Mouse (Mus musculus): Measurements from ENCODE around the gene Wdr60. TPM values are rescaled to one million over a fixed set of nuclear protein-coding genes. Genes with fewer than 3 reads are reported as not detected.
"Not testable (repeated sequence)": the region's sequence is repeated elsewhere in the genome, so short reads cannot be mapped to it uniquely, and the experiment has no call there.

Gene Wdr60
- polyA plus RNA-seq, 1 experiment from 2014 or later = 9.3 TPM

DNA sequence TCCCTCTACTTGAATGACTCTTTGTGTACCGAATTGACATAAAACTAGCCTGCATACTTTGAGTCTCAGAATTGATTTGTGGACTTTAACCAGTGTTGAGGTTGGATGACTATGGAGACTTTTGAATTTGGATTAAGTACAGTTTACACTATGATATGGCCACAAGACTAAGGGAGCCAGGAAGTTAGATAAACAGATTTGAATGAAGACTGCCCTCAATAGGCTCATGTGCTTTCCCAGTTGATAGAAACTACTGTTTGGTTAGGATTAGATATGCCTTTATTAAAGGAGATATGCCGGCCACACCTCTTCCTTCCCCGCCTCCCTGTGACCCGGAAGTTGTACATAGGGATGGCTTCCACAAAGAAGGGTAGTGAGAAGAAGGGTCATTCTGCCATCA lies 12.8 kb upstream of the Wdr60 start:
- no peak overlapping the region for H3K4me3 ChIP-seq (ENCODE audit: low read depth, low read length)
- peaks cover 8% of the 10 kb centered on the region for H3K27me3 ChIP-seq (ENCODE audit: control insufficient read depth, insufficient read depth, low read length)
- no peaks in the 10 kb centered on the region for H3K4me1 ChIP-seq (ENCODE audit: control insufficient read depth, insufficient read depth, low read length)
- H3K9ac ChIP-seq (ENCODE audit: low read depth, low read length) = no peak overlapping the region
- no peaks in the 10 kb centered on the region for H3K9me3 ChIP-seq (replicated peaks; ENCODE audit: control insufficient read depth, low read length)
- H3K4me2 ChIP-seq = no peak overlapping the region
- ATAC-seq (replicated peaks; ENCODE audit: insufficient number of reproducible peaks, low FRiP score, low TSS enrichment) = no peak
- WGBS (ENCODE audit: insufficient replicate concordance) = 87% methylated on average over 4 of the region's 4 CpGs
- no peaks in the 10 kb centered on the region for H3K36me3 ChIP-seq (ENCODE audit: control insufficient read depth, insufficient read depth, low read length)
- no peak overlapping the region for H3K27ac ChIP-seq (ENCODE audit: low read depth, low read length)

DNA sequence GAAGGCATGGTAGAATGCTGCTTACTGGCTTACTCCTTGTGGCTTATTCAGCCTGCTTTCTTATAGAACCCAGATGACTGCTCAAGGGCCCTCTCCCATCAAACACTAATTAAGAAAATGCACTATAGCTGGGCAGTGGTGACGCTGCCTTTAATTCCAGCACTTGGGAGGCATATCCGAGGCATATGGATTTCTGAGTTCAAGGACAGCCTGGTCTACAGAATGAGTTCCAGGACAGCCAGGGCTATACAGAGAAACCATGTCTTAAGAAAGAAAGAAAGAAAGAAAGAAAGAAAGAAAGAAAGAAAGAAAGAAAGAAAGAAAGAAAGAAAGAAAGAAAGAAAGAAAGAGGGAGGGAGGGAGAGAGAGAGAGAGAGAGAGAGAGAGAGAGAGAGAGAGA lies 12.3 kb upstream of the Wdr60 start, which contains the start of gene Gm11027:
Gm11027 (plus strand) TSS at position 301 of the 400 bp plus-strand sequence.
- not testable (repeated sequence) for H3K9ac ChIP-seq (ENCODE audit: low read depth, low read length); H3K27ac ChIP-seq (ENCODE audit: low read depth, low read length); H3K9me3 ChIP-seq (replicated peaks; ENCODE audit: control insufficient read depth, low read length); H3K36me3 ChIP-seq (ENCODE audit: control insufficient read depth, insufficient read depth, low read length); H3K4me1 ChIP-seq (ENCODE audit: control insufficient read depth, insufficient read depth, low read length); ATAC-seq (replicated peaks; ENCODE audit: insufficient number of reproducible peaks, low FRiP score, low TSS enrichment); H3K4me2 ChIP-seq; H3K4me3 ChIP-seq (ENCODE audit: low read depth, low read length); H3K27me3 ChIP-seq (ENCODE audit: control insufficient read depth, insufficient read depth, low read length)
- 62% methylated on average over 2 of the region's 2 CpGs for WGBS (ENCODE audit: insufficient replicate concordance)

DNA sequence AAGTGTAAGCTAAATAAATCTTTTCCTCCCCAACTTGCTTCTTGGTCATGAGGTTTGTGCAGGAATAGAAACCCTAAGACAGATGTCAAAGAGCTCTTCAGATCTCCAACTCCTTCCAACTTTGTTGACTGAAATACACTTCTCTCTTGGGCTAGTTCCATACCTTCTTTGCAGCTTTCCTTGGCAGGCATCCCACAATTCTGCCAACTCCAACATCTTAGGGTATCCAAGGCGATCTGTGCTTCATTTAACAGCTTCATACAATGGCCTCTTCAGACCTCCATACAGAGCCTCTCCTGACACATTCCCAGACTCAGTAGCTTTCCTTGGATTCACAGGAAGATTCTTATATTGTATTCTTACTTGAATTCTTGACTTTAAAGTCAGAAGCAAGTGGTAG lies 10.9 kb upstream of the Wdr60 start:
- ATAC-seq (replicated peaks; ENCODE audit: insufficient number of reproducible peaks, low FRiP score, low TSS enrichment) = no peak
- WGBS (ENCODE audit: insufficient replicate concordance) = 57% methylated on average over 1 of the region's 1 CpGs
- Histone ChIP-seq H3K4me2 (no peak overlapping the region), H3K4me1 (ENCODE audit: control insufficient read depth, insufficient read depth, low read length) (no peaks in the 10 kb centered on the region), H3K27me3 (ENCODE audit: control insufficient read depth, insufficient read depth, low read length) (peaks cover 10% of the 10 kb centered on the region), H3K27ac (ENCODE audit: low read depth, low read length) (no peak overlapping the region), H3K36me3 (ENCODE audit: control insufficient read depth, insufficient read depth, low read length) (no peaks in the 10 kb centered on the region), H3K9me3 (replicated peaks; ENCODE audit: control insufficient read depth, low read length) (no peaks in the 10 kb centered on the region), H3K4me3 (ENCODE audit: low read depth, low read length) (no peak overlapping the region), H3K9ac (ENCODE audit: low read depth, low read length) (no peak overlapping the region)

DNA sequence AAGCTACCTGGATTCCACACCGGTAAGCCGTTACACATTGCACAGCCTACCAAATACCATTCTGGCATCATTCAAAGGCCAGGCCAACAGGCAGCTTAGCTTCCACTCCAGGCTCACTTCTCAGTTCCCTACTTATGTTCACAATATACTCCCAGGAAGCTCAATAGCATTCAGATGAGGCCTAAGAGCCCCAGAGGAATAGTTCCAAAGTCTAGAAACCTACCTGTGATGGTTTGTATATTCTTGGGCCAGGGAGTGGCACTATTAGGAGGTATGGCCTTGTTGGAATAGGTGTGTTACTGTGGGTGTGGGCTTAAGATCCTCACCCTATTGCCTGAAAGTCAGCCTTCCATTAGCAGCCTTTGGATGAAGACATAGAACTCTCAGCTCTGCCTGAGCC lies 8.2 kb upstream of the Wdr60 start:
- Histone ChIP-seq H3K4me1 (ENCODE audit: control insufficient read depth, insufficient read depth, low read length) (no peaks in the 10 kb centered on the region), H3K27me3 (ENCODE audit: control insufficient read depth, insufficient read depth, low read length) (peaks cover 22% of the 10 kb centered on the region), H3K9me3 (replicated peaks; ENCODE audit: control insufficient read depth, low read length) (no peaks in the 10 kb centered on the region), H3K4me2 (no peak overlapping the region), H3K9ac (ENCODE audit: low read depth, low read length) (no peak overlapping the region), H3K4me3 (ENCODE audit: low read depth, low read length) (no peak overlapping the region), H3K36me3 (ENCODE audit: control insufficient read depth, insufficient read depth, low read length) (no peaks in the 10 kb centered on the region), H3K27ac (ENCODE audit: low read depth, low read length) (no peak overlapping the region)
- ATAC-seq (replicated peaks; ENCODE audit: insufficient number of reproducible peaks, low FRiP score, low TSS enrichment) = no peak
- WGBS (ENCODE audit: insufficient replicate concordance) = 92% methylated on average over 2 of the region's 2 CpGs

DNA sequence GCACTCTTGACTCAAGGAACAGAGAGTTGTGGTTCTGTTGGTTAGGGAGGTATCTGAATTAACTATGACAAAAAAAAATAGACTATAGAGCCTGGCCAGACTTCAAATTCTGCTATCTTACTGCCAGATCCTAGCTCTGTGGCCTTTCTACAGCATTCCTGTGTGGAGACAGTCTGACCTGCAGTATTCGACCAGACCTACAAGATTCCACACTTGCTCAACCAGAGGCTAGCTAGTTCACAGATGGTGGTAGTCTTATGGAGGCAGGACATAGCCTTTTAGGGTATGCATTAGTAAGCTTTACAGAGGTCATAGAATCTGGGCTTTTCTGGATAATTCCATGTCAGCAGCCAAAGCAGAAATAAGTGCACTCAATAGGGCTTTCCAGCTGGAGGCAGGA lies 7.7 kb upstream of the Wdr60 start:
- Histone ChIP-seq H3K9ac (ENCODE audit: low read depth, low read length) (no peak overlapping the region), H3K27ac (ENCODE audit: low read depth, low read length) (no peak overlapping the region), H3K4me3 (ENCODE audit: low read depth, low read length) (no peak overlapping the region), H3K27me3 (ENCODE audit: control insufficient read depth, insufficient read depth, low read length) (peaks cover 22% of the 10 kb centered on the region), H3K4me2 (no peak overlapping the region), H3K9me3 (replicated peaks; ENCODE audit: control insufficient read depth, low read length) (no peaks in the 10 kb centered on the region), H3K4me1 (ENCODE audit: control insufficient read depth, insufficient read depth, low read length) (no peaks in the 10 kb centered on the region), H3K36me3 (ENCODE audit: control insufficient read depth, insufficient read depth, low read length) (no peaks in the 10 kb centered on the region)
- no peak for ATAC-seq (replicated peaks; ENCODE audit: insufficient number of reproducible peaks, low FRiP score, low TSS enrichment)
- 81% methylated on average over 1 of the region's 1 CpGs for WGBS (ENCODE audit: insufficient replicate concordance)

DNA sequence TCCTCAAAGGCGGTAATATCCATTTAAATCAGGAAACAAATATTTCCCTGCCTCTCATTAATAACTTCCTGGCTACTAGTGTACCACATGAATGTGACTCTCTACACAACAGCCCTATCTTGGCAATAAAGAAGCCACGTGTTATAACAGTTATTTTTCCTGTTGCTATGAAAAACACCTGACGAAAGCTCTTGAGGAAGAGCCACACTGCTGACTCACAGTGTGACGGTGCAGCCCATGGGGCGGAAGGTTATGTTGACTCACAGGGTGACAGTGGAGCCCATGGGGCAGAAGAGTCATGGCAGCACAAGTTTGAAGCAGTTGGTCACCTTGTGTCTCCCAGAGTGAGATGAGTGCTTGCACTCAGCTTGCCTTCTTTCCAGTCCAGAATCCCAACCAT lies 6.6 kb upstream of the Wdr60 start:
- peaks cover 22% of the 10 kb centered on the region for H3K27me3 ChIP-seq (ENCODE audit: control insufficient read depth, insufficient read depth, low read length)
- 76% methylated on average over 5 of the region's 5 CpGs for WGBS (ENCODE audit: insufficient replicate concordance)
- H3K4me2 ChIP-seq = no peak overlapping the region
- no peaks in the 10 kb centered on the region for H3K4me1 ChIP-seq (ENCODE audit: control insufficient read depth, insufficient read depth, low read length)
- H3K9ac ChIP-seq (ENCODE audit: low read depth, low read length) = no peak overlapping the region
- H3K27ac ChIP-seq (ENCODE audit: low read depth, low read length) = no peak overlapping the region
- H3K9me3 ChIP-seq (replicated peaks; ENCODE audit: control insufficient read depth, low read length) = no peaks in the 10 kb centered on the region
- H3K4me3 ChIP-seq (ENCODE audit: low read depth, low read length) = no peak overlapping the region
- no peaks in the 10 kb centered on the region for H3K36me3 ChIP-seq (ENCODE audit: control insufficient read depth, insufficient read depth, low read length)
- no peak for ATAC-seq (replicated peaks; ENCODE audit: insufficient number of reproducible peaks, low FRiP score, low TSS enrichment)

DNA sequence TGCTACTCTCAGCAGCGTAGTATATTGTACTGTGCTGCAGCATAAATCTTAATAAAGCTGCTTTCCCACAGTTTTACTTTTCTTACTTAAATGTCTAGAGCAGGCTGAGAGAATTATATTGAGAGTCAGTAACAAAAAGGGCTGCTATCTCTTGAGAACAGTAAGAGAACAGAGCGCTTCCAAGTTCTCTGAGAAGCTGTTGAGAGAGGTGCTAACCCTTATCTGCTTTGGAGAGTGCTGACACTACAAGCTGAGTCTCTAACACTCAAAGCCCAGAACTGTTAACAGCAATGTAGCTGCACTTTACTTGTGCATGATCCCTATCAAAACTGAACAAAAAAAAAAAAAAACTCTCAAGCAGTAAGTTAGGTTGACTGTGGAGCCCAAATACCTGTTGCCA lies 2.5 kb upstream of the Wdr60 start:
- H3K27me3 ChIP-seq (ENCODE audit: control insufficient read depth, insufficient read depth, low read length) = peaks cover 17% of the 10 kb centered on the region
- 50% methylated on average over 2 of the region's 2 CpGs for WGBS (ENCODE audit: insufficient replicate concordance)
- no peak overlapping the region for H3K27ac ChIP-seq (ENCODE audit: low read depth, low read length)

DNA sequence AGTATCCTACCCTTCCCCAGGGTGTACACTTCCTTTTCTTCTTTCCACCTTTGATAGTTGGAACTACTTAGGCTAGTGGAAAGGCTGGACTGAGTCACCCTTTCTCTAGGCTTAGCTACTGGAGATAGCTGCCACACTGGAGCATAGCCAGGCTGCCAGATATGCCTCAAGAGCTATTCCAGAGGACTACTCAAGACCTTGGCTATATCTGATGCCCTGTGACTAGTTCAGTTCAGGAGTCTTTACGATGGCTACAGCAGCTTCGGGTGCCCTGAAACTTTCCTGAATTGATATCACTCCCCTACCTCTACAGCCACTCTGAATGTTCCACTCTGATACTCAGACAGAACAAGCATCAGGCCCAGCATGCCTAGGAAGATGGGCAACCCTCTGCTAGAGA lies 1.9 kb upstream of the Wdr60 start:
- ATAC-seq (replicated peaks; ENCODE audit: insufficient number of reproducible peaks, low FRiP score, low TSS enrichment) = no peak
- Histone ChIP-seq H3K36me3 (ENCODE audit: control insufficient read depth, insufficient read depth, low read length) (no peaks in the 10 kb centered on the region), H3K4me1 (ENCODE audit: control insufficient read depth, insufficient read depth, low read length) (no peaks in the 10 kb centered on the region), H3K4me2 (no peak overlapping the region), H3K9ac (ENCODE audit: low read depth, low read length) (no peak overlapping the region), H3K4me3 (ENCODE audit: low read depth, low read length) (no peak overlapping the region), H3K27ac (ENCODE audit: low read depth, low read length) (no peak overlapping the region), H3K9me3 (replicated peaks; ENCODE audit: control insufficient read depth, low read length) (no peaks in the 10 kb centered on the region), H3K27me3 (ENCODE audit: control insufficient read depth, insufficient read depth, low read length) (peaks cover 17% of the 10 kb centered on the region)
- WGBS (ENCODE audit: insufficient replicate concordance) = 62% methylated on average over 2 of the region's 2 CpGs

More for the DNA sequence above, 2.5 kb upstream of the Wdr60 start:
- ATAC-seq (replicated peaks; ENCODE audit: insufficient number of reproducible peaks, low FRiP score, low TSS enrichment) = no peak
- Histone ChIP-seq H3K36me3 (ENCODE audit: control insufficient read depth, insufficient read depth, low read length) (no peaks in the 10 kb centered on the region), H3K4me2 (no peak overlapping the region), H3K4me3 (ENCODE audit: low read depth, low read length) (no peak overlapping the region), H3K4me1 (ENCODE audit: control insufficient read depth, insufficient read depth, low read length) (no peaks in the 10 kb centered on the region), H3K9me3 (replicated peaks; ENCODE audit: control insufficient read depth, low read length) (no peaks in the 10 kb centered on the region), H3K9ac (ENCODE audit: low read depth, low read length) (no peak overlapping the region)

DNA sequence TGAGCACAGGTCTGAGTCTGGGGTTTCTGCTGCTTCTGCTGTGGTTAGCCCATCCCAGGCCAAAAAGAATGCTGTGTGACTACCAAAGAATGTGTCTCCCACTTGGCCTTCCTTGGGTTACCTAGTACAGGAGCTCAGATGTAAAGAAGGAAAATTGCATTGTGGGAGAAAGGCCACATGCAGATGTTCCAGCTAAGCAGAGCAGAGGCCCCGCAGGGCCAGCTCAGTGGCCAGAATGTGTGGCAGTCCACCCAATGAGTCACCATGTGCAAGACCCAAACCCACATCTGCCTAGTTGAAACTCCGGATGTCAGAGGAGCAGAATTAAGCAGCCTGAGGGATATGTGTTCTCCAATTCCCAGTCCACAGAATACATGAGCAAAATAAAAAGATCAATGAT lies 4.5 kb downstream of the Wdr60 start:
- Histone ChIP-seq H3K9me3 (replicated peaks; ENCODE audit: control insufficient read depth, low read length) (no peaks in the 10 kb centered on the region), H3K4me1 (ENCODE audit: control insufficient read depth, insufficient read depth, low read length) (peaks cover 2% of the 10 kb centered on the region; the same call in 1 of the 2 replicates)
- 81% methylated on average over 2 of the region's 2 CpGs for WGBS (ENCODE audit: insufficient replicate concordance)

More for the DNA sequence above, 4.5 kb downstream of the Wdr60 start:
- H3K4me3 ChIP-seq (ENCODE audit: low read depth, low read length) = no peak overlapping the region
- H3K27me3 ChIP-seq (ENCODE audit: control insufficient read depth, insufficient read depth, low read length) = no peaks in the 10 kb centered on the region
- no peak overlapping the region for H3K9ac ChIP-seq (ENCODE audit: low read depth, low read length)
- H3K4me2 ChIP-seq = no peak overlapping the region
- ATAC-seq (replicated peaks; ENCODE audit: insufficient number of reproducible peaks, low FRiP score, low TSS enrichment) = no peak
- no peak overlapping the region for H3K27ac ChIP-seq (ENCODE audit: low read depth, low read length)
- no peaks in the 10 kb centered on the region for H3K36me3 ChIP-seq (ENCODE audit: control insufficient read depth, insufficient read depth, low read length)

Measured in heart, embryonic 11.5 days (tissue).